Mouse (Mus musculus) small intestine, adult 2 months (tissue): ENCODE results near the gene March1. TPM values are rescaled to one million over a fixed set of nuclear protein-coding genes. Genes with fewer than 3 reads are reported as not detected.

Source experiments
- H3K27ac ChIP-seq: fragments of 200-500 bp; 2 replicates; pipeline ENCODE4 v1.5.1; 2012; ENCODE audit warnings: low read depth, low read length, control low read depth, inconsistent platforms; ENCODE audit not compliant: insufficient read depth
- H3K27me3 ChIP-seq: fragments of 200-500 bp; 2 replicates; pipeline ENCODE4 v1.6.1; 2012; ENCODE audit warnings: mild to moderate bottlenecking, moderate library complexity, low read length, inconsistent platforms; ENCODE audit not compliant: control insufficient read depth, insufficient read depth
- H3K36me3 ChIP-seq: fragments of 200-500 bp; 2 replicates; pipeline ENCODE4 v1.6.1; 2012; ENCODE audit warnings: mild to moderate bottlenecking, low read length, control low read depth, inconsistent platforms; ENCODE audit not compliant: control insufficient read depth, insufficient read depth
- H3K4me1 ChIP-seq: fragments of 200-500 bp; 2 replicates; pipeline ENCODE4 v1.6.1; 2012; ENCODE audit warnings: low read length, inconsistent platforms, mixed read lengths; ENCODE audit not compliant: control insufficient read depth, insufficient read depth, insufficient read length
- H3K4me3 ChIP-seq: fragments of 200-500 bp; 2 replicates; pipeline ENCODE4 v1.5.1; 2012; ENCODE audit warnings: low read depth, mild to moderate bottlenecking, control low read depth, inconsistent platforms, low read length, moderate library complexity
- CTCF ChIP-seq: fragments of 200-500 bp; IDR thresholded peaks from 2 replicates; pipeline ENCODE4 v1.5.1; 2012; ENCODE audit warnings: low read depth, mild to moderate bottlenecking, control low read depth, inconsistent platforms, low read length, moderate library complexity, mixed read lengths; ENCODE audit not compliant: insufficient replicate concordance, insufficient read length; ENCODE audit errors: extremely low read depth
- POLR2A ChIP-seq: fragments of 200-500 bp; IDR thresholded peaks from 2 replicates; pipeline ENCODE4 v1.6.1; 2012; ENCODE audit warnings: low read depth, mild to moderate bottlenecking, control low read depth, inconsistent platforms, low read length, moderate library complexity
- WGBS: fragments of 180-500 bp; shearing (Covaris S2); methylation state at CpG from one replicate; pipeline ENCODE4 v1.1.7; 2018; 5-methylcytosine and 5-hydroxymethylcytosine counted together
- polyA plus RNA-seq: library from polyadenylated mRNA; depleted of rRNA; stranded (reverse); fragments of >200 nt; gene quantifications from 2 replicates; pipeline ENCODE4 v1.2.3, GENCODE M21; 2012

March1 gene
- polyA plus RNA-seq, 1 experiment = 0.60 TPM

DNA sequence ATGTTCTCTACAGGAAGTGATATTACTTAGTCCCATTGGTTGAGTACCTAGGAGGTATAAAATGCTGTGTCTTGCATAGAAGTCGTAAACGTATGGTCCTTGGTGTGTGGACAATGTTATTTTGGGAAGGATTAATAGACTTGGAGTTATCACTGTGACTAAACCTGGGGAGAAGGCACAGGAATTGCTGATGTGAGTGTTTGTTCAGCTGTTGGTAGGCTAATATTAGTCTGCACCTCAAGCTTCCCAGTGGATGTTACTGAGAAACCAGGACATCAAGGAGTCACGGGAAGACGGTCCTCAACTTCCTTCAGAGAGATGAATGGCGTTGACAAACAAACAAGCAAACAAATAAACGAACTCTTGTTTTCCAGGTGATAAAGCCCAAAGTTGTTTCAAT lies 38.2 kb downstream of the March1 start:
- 69% methylated on average over 6 of the region's 6 CpGs for WGBS

DNA sequence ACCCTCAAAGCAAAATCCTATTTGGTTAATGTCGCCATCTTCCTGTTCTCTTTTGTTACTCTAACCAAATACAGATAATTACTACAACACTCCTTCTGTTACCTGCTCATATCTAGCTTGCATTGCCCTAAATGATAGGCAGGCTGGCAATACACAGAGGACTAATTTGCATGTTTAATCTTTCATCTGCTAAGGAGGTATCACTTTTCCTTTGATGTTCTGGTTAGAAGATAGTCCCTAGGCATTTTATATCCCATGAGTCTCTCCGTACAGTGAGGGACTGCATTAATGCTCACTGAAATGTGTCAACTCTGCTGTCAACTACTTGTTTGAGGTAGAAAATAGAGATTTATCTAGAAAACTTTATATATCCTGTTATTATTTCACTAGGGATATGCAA lies 44.2 kb downstream of the March1 start:
- H3K27ac ChIP-seq = no peak overlapping the region
- WGBS = 79% methylated on average over 2 of the region's 2 CpGs
- no peak overlapping the region for H3K4me3 ChIP-seq
- TF ChIP-seq CTCF (no peak), POLR2A (no peak)
- H3K27me3 ChIP-seq = no peaks in the 10 kb centered on the region
- no peaks in the 10 kb centered on the region for H3K4me1 ChIP-seq
- no peaks in the 10 kb centered on the region for H3K36me3 ChIP-seq

More for the DNA sequence above, 38.2 kb downstream of the March1 start:
- H3K27ac ChIP-seq = no peak overlapping the region
- H3K36me3 ChIP-seq = no peaks in the 10 kb centered on the region
- H3K4me3 ChIP-seq = no peak overlapping the region
- TF ChIP-seq POLR2A (no peak), CTCF (no peak)
- H3K4me1 ChIP-seq = no peaks in the 10 kb centered on the region
- H3K27me3 ChIP-seq = no peaks in the 10 kb centered on the region

DNA sequence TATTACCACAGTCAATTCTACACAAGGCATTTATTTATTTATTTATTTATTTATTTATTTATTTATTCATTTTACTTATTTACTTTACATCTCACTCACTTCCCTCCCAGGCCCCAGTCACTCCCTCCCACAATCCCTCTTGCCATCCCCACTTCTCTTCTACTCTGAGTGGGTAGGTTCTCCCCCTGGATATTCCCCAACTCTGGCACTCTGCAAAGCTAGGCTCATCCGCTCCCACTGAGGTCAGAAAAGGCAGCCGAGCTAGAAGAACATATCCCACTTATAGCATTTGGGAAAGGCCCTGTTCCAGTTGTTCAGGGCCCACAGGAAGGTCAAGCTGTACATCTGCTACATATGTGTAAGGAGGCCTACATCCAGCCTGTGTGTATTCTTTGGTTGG lies 48.1 kb downstream of the March1 start:
- TF ChIP-seq CTCF = no peak
- TF ChIP-seq POLR2A = no peak
- Histone ChIP-seq H3K27ac (no peak overlapping the region), H3K27me3 (no peaks in the 10 kb centered on the region), H3K4me1 (no peaks in the 10 kb centered on the region), H3K36me3 (no peaks in the 10 kb centered on the region), H3K4me3 (no peak overlapping the region)
- WGBS = 85% methylated on average over 2 of the region's 2 CpGs

DNA sequence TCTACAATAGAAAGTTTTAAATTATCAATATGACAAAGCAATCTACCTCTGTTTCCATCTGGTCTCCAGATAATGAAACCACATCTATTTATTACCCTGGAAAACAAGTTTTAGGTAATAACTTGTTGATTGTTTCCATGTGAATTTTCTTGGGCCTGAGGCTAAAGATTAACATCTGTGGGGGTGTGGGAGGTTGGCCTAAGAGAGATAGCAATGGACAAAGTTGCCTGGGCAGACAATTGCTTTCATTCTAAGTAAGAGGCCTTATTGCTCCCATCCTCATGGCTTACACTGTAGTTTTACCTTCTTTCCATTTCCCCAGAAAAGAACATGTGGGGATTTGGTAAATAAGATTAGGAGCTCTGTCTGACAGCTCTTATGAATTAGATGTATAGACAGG lies 125.4 kb downstream of the March1 start:
- Histone ChIP-seq H3K36me3 (no peaks in the 10 kb centered on the region), H3K27me3 (no peaks in the 10 kb centered on the region), H3K27ac (no peak overlapping the region), H3K4me1 (no peaks in the 10 kb centered on the region), H3K4me3 (no peak overlapping the region)
- TF ChIP-seq POLR2A = no peak
- no peak for TF ChIP-seq CTCF

DNA sequence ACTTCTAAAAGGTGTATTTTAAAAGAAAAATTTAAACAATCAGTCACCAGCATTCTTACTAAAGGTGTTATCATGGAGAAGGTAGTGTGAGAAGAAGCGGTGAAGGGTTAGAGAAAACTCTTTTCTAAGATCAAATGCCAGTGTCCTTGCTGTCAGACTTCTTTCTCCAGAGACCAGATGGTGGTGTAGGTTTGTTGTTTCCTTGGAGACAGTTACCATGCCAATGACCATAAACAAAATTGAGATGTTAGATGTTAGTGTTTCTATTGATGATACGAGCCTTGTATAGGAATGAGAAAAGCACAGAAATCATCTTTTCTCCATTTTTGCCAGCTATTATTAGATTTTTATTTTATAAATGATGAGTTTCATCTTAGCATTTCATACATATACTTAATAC lies 158.1 kb downstream of the March1 start:
- Histone ChIP-seq H3K27ac (no peak overlapping the region), H3K4me3 (no peak overlapping the region), H3K27me3 (no peaks in the 10 kb centered on the region), H3K4me1 (no peaks in the 10 kb centered on the region), H3K36me3 (no peaks in the 10 kb centered on the region)
- TF ChIP-seq POLR2A (no peak), CTCF (no peak)
- 71% methylated on average over 2 of the region's 2 CpGs for WGBS

DNA sequence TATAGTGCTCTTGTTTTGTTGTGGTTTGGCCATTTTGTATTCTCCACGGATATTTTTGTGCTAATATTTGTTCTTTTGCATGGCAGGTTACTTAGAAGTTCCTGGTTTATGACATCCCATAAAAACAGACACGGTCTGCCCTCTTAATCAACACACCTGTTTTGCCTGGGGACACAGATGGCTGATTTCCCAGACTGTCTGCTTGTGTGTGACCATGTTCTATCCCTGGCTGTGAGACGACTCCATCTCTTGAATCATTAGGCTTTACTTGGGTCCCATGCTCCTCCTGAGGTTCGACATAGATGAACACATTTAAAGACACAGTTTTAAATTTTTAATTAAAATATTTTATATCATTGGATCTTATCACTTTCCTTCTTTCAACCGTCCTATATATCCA lies 163.5 kb downstream of the March1 start:
- H3K4me3 ChIP-seq = no peak overlapping the region
- H3K27me3 ChIP-seq = no peaks in the 10 kb centered on the region
- no peak overlapping the region for H3K27ac ChIP-seq
- H3K36me3 ChIP-seq = no peaks in the 10 kb centered on the region
- WGBS = 44% methylated on average over 5 of the region's 5 CpGs
- H3K4me1 ChIP-seq = no peaks in the 10 kb centered on the region
- no peak for TF ChIP-seq CTCF
- no peak for TF ChIP-seq POLR2A

DNA sequence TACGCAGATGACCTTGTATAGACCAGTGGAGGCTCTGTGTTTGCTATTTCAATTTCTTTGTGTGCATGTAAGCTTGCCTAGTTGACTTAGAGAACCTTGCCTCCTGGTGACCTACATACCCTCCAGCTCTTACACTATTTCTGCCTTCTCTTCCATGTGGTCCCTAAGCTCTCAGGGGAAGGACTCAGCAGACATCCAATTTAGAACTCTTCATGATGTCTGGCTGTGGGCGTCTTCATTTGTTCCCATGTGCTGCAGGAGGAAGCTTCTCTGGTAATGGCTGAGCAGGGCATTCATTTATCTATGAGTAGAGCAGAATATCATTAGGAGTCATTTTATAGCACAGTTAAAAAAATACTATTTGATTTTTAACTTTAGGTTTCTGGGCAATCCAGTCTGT lies 195.3 kb downstream of the March1 start:
- Histone ChIP-seq H3K27ac (no peak overlapping the region), H3K4me3 (no peak overlapping the region), H3K4me1 (no peaks in the 10 kb centered on the region), H3K36me3 (no peaks in the 10 kb centered on the region), H3K27me3 (no peaks in the 10 kb centered on the region)
- TF ChIP-seq CTCF = no peak
- no peak for TF ChIP-seq POLR2A
- 75% methylated on average over 2 of the region's 2 CpGs for WGBS

DNA sequence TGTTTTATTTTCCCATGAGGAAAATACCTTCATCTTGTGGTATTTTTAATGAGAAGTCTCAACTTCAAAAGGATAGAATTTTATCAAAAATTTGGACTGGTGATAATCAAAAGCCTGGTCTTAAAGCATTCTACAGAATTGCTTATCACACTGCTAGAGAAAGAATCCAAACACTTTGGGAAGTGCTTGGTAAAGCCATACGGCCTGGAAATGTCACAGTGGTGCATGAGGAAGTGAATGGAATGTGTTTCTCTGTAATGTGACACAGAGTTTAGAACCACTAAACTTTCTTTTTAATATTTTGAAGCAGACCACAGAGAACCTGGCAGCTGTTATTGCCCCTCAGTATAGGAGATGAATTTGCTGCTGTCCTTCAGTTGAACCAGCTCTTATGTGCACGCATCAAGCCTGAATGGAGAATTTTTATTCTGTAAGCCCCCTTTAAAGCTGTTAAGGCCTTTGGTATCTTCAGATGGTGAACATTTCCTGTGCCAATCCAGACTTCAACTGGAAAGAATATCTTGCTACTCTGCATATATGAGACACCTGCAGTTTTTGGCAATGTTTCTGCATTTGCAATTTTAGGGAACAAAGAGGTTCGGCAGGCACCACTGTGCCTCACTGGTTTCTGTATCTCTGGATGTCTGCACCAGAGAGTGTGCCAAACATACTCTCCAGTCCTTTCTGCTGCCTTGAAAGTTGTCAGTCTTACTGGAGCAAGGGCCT lies 304.8 kb downstream of the March1 start:
- WGBS = 78% methylated on average over 3 of the region's 3 CpGs

More for the DNA sequence above, 304.8 kb downstream of the March1 start:
- H3K4me3 ChIP-seq = no peak overlapping the region
- TF ChIP-seq POLR2A (no peak), CTCF (no peak)
- H3K27ac ChIP-seq = no peak overlapping the region
- H3K36me3 ChIP-seq = no peaks in the 10 kb centered on the region
- no peaks in the 10 kb centered on the region for H3K27me3 ChIP-seq
- no peaks in the 10 kb centered on the region for H3K4me1 ChIP-seq
